Mouse (Mus musculus) natural killer cell, adult 2 months (primary cell): ENCODE data around the gene AL607142.1.

ENCODE experiments used
- DNase-seq, 2 experiments: peaks; one replicate each; pipeline ENCODE4 v3.0.0; 2022; ENCODE audit warnings: low spot score in 2 of 2

The AL607142.1 gene

GRCm38 (mm10) chr4:120056451-120056850, 8.3 kb upstream of the AL607142.1 start:
- DNase-seq = no peak

GRCm38 (mm10) chr4:120057529-120057928, 7.3 kb upstream of the AL607142.1 start:
- DNase-seq = no peak

GRCm38 (mm10) chr4:120058157-120058556, 6.6 kb upstream of the AL607142.1 start:
- DNase-seq = no peak

GRCm38 (mm10) chr4:120058794-120059193, 6.0 kb upstream of the AL607142.1 start:
- DNase-seq = no peak

GRCm38 (mm10) chr4:120061727-120062126, 3.1 kb upstream of the AL607142.1 start:
- DNase-seq = no peak

GRCm38 (mm10) chr4:120062198-120062597, 2.6 kb upstream of the AL607142.1 start:
- no peak for DNase-seq

- DNase-seq = no peak
These were observed 2.0 kb upstream of the AL607142.1 start for GRCm38 (mm10) chr4:120062754-120063153.

GRCm38 (mm10) chr4:120063353-120064124, 1.3 kb upstream of the AL607142.1 start:
- no peak for DNase-seq

- no peak for DNase-seq
These were observed 2.2 kb downstream of the AL607142.1 start for GRCm38 (mm10) chr4:120066841-120067591.

GRCm38 (mm10) chr4:120067592-120068235, 2.9 kb downstream of the AL607142.1 start:
- DNase-seq = no peak

GRCm38 (mm10) chr4:120068883-120069581, 4.2 kb downstream of the AL607142.1 start:
- DNase-seq = no peak

- no peak for DNase-seq
These were observed 4.8 kb downstream of the AL607142.1 start for GRCm38 (mm10) chr4:120069582-120069980.

GRCm38 (mm10) chr4:120071411-120071810, 6.6 kb downstream of the AL607142.1 start:
- no peak for DNase-seq

GRCm38 (mm10) chr4:120071842-120072507, 7.2 kb downstream of the AL607142.1 start:
- no peak for DNase-seq

- no peak for DNase-seq
These were observed 9.3 kb downstream of the AL607142.1 start for GRCm38 (mm10) chr4:120074061-120074460.

GRCm38 (mm10) chr4:120077322-120077721, 12.5 kb downstream of the AL607142.1 start:
- no peak for DNase-seq

- DNase-seq = no peak
These were observed 17.7 kb downstream of the AL607142.1 start for GRCm38 (mm10) chr4:120082527-120082926.

- DNase-seq = no peak
These were observed 18.9 kb downstream of the AL607142.1 start for GRCm38 (mm10) chr4:120083700-120084099.

GRCm38 (mm10) chr4:120089536-120089935, 24.7 kb downstream of the AL607142.1 start:
- DNase-seq = no peak

GRCm38 (mm10) chr4:120091997-120092783, 27.4 kb downstream of the AL607142.1 start:
- DNase-seq = no peak
